Mouse (Mus musculus) right cerebral cortex, postnatal 4 days (tissue): ENCODE results near the gene Arfgap1.

Experiments used
- DNase-seq: peaks from one replicate; pipeline ENCODE4 v3.0.0-alpha.2; 2022

The Arfgap1 gene

DNA sequence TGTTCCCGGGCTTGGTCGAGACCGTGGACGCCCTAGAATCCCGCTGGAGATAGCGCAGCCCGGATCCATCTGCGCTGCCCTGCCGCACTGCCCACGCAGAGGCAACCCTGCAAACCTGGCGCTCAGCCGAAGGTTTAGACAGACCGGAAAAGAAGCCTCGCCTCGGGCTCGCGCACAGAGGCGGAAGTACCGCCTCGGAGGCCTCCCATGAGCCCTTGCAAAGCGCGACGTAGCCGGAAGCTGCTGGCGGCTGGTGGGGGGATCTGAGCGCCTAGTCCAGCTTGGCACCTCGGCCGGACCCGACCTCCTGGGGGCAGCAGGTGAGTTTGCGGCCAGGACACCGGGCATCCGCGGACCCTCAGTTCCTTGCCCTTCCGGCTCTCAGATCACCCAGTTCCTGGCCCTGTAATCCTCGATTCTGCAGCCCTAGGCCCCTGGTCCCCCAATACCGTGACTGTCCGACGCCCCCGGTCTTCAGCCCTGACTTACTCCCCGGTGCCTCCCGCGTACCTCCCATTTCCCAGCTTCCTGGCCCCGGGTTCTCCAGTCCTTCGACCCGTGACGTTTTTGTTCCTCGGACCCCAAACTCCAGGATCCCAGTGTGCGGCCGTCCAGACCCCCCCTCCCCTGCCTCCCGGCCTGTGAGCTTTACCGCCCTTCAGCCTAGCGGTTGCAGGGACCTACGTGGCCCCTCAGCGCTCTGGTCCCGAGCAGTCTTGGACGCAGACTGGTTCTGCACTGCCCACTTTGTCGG is at the start of gene Arfgap1:
Gene Arfgap1 (plus strand): TSS at position 216 of the 754 bp plus-strand sequence.
- peak; percentile 91 for DNase-seq

DNA sequence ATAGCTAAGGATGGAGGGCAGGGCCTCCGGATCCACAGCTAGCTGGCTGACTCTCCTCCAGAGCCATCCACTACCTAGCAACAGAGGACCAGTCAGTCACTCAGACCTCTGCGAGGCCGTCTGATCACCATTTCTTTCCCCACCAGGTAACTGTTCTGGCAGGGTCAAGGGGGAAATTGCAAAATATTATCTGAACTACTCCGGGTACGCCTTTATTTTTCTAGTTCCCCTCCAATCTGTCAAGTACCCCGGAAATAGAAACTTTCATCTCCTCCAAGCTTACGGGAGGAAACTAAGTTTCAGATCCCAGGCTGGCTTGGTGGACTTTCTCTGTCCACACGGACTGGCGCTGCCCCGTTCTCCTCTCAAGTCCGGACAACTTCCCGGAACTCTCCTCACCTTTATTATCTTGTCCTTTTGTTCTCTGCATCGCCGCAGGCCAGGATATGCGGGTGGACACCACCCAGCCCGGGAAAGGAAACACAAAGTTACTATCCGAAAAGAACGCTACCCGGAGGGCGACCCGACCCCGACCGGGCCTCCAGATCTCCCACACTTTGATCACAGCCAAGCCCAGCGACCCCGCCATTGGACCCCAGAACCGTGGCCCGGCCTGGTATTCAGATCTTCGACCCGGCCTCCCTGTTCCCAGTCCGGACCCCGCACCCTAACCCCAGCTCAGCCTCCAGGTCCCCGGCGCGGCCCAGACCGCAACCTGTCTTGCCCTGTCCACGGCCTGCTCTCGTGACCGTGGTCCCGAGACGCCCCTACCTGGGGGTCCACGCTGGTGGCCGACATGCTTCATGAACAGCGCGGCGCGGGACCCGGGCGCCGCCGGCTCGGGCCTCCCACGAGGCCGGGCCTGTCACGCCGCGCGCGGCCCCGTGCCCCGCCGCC is 46.9 kb upstream of the Arfgap1 start:
- peak; percentile 28 for DNase-seq

GRCm38 (mm10) chr2:180920810-180921400 is 46.1 kb upstream of the Arfgap1 start, which contains the start of gene Ythdf1:
Gene Ythdf1, minus strand, starts transcription at chr2:180920949.
- DNase-seq = peak; percentile 97

GRCm38 (mm10) chr2:180922739-180923138 is 44.3 kb upstream of the Arfgap1 start:
- DNase-seq = no peak

GRCm38 (mm10) chr2:180925176-180925575 is 41.8 kb upstream of the Arfgap1 start:
- peak; percentile 70 for DNase-seq

GRCm38 (mm10) chr2:180928723-180929122 is 38.3 kb upstream of the Arfgap1 start, which contains the start of gene Birc7:
Gene Birc7, plus strand, starts transcription at chr2:180929023.
- DNase-seq = no peak

- no peak for DNase-seq
These were observed 34.6 kb upstream of the Arfgap1 start for GRCm38 (mm10) chr2:180932418-180932817.

GRCm38 (mm10) chr2:180940187-180940586 is 26.8 kb upstream of the Arfgap1 start:
- no peak for DNase-seq

DNA sequence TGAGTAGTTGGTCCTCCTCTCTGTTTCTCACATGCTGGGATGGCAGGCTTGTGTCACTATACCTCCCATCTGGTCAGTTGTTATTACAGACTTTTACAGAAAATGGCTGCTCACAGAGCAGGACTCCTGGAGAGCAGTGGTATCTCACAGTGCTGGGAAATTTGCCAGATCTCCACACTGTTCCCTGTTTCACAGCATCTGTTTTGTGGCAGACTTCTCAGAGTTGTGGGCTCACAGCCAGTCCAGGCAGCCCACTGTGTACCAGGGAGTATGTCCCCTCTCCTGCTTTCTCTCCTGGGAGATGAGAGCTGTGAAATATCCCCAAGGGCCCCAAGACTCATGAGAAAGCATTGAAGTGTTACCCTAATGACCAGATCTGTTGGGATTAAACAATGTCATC is 25.2 kb upstream of the Arfgap1 start:
- DNase-seq = no peak

GRCm38 (mm10) chr2:180949947-180950346 is 17.1 kb upstream of the Arfgap1 start:
- no peak for DNase-seq

DNA sequence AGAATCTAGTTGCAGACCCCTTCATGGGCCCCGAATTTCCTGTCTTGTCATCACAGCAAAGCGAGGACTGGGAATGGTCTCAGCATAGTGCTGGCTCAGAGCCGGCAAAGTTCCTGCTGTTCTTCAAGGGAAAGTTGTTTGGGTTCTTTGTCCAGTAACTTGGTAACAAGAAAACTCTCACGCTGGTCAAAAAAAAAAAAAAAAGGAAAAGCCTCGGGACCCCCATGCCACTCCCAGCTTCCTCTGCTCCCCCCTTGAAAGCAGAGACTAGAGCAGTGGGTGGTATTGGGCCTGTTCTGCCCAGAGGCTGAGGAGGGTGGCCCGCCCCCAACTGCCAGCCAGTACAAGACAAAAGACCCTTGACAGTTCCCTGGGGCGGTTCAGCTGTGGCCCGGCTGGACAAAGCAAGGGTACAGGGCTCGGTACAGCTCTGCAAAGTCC is 14.3 kb upstream of the Arfgap1 start:
- DNase-seq = peak; percentile 37

- no peak for DNase-seq
These were observed 13.4 kb upstream of the Arfgap1 start for GRCm38 (mm10) chr2:180953638-180954037.

DNA sequence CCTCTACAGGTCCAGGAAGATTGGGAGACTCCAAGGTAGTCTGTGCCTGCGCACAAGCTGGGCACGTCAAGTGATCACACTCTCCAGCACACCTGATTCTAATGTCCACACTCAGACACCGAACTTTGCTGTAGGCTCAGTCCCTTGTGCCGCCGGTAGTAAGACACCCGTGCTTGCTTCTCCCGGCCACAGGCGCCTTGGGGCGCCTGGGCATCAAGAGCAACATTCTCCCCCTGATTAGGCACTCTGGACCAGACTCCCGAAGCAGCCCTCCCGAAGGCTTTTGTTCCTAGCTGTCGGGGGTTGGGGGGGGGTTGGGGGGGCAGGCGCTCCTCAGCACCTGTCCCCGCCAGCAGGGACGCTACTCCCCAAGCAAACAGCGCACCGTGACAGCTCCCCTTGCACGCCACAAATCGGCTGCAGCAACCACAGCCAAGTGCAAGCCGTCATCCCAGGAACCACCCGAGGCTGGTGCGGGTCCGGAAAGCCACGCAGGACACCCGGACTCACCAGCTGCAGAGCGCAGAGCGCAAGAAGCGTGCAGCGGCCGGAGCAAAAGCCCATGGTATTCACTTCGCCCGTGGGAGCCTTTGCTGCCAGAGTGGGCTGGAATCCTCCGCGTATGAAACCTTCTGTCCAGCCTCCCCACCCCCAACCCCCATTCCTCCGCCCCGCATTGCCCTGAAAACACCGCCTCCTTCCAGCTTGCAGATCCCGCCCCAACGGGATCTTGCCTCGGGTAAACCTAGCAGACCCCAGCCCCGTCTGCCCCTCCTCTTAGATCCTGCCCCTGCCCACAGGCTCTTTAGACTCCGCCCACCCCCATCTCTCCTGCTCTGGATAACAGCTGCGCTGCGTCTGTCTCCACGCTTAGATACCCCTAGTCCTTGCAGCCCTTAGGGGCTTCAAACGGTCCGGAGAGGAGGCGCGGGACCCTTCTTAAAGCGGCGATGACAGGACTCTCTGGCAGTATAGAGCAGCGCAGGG is 12.7 kb upstream of the Arfgap1 start, which contains the start of gene Nkain4:
Gene Nkain4 (minus strand): TSS at position 639 of the 987 bp plus-strand sequence.
- peak; percentile 64 for DNase-seq

DNA sequence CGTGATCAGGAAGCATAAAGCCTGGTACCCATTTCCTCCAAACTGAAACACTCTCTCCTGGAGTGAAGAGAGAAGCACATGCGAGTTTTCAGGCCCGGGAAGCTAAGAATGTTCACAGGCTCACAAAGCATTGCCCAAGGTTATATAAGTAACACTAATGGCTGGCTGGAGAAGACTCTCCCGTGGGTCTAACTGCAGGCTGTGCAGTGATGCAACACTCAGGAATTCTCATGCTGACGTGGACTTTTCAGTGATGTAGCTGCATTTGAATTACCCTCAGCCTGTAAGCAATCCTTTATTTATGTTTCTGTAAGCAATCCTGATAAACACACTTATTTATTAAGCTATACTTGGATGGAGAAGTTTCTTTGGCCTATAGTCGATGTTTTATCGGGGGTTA is 7.4 kb upstream of the Arfgap1 start:
- no peak for DNase-seq

DNA sequence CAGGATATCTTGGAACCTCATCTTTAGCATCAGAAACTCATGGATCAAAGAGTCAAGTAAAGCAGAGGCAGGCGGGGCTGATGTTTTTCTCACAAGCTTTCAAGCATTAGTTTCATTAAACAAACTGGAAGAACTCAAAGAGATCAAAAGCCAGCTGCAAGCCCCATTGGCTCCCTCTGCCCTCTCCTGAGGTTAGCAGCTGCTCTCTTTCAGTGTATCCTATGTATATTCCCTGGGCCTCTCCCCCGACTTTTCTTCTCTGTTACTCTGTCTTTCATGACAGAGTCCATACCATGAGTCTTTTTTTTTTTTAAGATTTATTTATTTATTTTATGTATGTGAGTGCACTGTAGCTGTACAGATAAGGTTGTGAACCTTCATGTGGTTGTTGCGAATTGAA is 6.8 kb upstream of the Arfgap1 start:
- DNase-seq = no peak

GRCm38 (mm10) chr2:180962616-180963308 is 4.3 kb upstream of the Arfgap1 start:
- DNase-seq = no peak

DNA sequence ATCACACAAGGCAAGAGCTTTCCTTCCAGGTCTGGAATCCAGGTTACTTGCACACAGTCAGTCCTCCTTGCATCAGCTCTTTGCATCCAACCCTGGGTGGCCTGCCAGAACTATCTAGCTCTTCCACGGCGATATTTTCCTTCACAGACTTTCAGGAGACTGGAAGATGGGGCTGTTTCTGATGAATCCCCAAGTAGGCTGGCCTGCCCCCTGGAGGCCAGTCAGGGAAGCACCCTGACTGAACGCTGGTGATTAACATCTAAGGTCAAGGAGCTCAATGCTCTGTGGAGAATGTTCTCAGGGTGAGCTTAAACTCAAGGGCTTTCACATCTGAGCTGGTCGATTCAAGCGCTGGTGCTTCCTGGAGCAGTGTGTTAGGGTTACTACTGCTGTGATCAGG is 3.1 kb upstream of the Arfgap1 start:
- DNase-seq = peak; percentile 64

DNA sequence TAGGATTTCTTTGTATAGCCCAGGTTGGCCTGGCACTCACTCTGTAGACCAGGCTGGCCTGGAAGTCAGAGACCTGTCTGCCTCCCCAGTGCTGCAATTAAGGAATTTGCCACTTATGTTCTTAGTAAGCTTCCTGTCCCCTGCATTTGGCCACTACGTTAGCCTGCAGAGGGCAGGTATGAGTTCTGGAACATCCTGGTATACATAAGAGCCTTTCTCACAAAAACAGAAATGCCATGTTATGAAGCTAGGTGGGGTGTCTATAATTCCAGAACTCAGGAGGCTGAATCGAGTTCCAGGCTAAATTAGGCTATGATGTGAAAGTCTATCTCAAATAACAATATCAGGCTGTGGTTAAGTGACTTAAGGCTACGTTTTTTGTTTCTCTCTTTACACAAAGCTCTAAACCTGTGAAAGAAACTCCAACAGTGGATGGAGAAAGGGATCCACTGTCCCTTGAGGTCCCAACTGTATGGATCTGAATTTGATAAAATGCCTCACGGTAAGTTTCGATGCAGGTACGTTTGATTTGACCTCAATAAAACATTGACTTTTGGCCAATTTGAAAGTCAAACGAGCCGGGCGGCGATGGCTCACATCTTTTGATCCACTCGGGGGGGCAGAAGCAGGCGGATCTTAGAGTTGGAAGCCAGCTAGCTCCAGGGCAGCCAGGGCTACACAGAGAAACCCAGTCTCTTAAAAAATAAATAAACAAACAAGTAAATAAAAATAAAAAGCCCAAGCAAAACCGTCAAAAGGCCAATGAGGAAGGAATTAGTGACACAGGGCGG is 738 bp upstream of the Arfgap1 start:
- DNase-seq = no peak

DNA sequence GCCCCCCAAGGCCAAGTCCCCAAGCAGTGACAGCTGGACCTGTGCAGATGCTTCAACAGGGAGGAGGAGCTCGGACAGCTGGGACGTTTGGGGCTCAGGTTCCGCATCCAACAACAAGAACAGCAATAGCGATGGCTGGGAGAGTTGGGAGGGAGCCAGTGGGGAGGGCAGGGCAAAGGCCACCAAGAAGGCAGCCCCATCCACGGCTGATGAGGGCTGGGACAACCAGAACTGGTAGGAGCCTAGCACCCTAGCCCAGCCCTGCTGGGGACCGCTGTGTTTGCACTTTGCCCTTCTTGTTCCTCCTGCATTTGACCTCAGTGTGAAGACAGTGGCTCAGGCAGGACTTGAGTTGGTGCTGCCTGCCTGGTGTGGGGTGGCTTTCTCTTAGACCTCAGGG is 14.1 kb downstream of the Arfgap1 start:
- no peak for DNase-seq

GRCm38 (mm10) chr2:180985635-180986034 is 18.6 kb downstream of the Arfgap1 start:
- no peak for DNase-seq
